Mouse (Mus musculus) thymus, postnatal 10 days (tissue): ENCODE data around the gene Dennd1b.

Experiments used
- DNase-seq, 2 experiments: peaks; one replicate each; pipeline ENCODE4 v3.0.0; 2021; ENCODE audit warnings: low spot score in 2 of 2

Dennd1b gene

DNA sequence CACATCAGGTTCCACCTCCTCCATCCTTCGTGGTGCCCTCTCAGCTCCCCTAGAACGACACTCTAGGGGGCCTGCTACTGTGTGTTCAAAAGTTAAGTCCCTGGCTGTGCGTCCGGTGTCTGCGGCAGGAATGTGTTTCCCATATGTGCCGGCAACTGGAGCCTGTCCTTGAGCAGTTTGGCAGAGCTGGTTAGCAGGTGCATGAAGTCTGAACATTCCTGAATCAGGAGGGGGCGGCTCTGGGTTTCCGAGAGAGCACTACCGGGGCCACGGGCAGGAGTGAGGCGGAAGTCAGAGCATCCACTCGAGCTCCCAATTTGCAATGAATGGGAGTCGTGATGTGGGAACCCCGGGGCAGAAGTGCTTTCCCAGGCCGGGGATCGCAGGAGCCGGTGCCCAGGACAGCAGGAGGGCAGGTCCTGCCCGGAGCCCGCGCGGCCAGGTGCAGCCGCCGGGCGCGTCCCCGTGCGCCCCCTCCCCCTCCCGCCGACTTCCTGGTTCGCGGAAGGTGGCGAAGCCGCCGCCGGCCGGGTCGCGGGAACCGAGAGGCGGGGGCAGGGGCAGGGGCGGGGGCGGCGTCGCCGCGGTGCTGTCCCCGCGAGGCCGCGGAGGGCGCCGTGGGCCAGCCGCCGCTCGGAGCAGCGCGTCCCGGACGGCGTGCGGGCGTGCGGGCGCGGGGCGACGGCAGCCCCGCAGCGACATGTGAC lies at the start of gene Dennd1b:
TSS of gene Dennd1b (plus strand) at position 275 of the 707 bp plus-strand sequence.
- peak; percentile 62 to 71 for DNase-seq

DNA sequence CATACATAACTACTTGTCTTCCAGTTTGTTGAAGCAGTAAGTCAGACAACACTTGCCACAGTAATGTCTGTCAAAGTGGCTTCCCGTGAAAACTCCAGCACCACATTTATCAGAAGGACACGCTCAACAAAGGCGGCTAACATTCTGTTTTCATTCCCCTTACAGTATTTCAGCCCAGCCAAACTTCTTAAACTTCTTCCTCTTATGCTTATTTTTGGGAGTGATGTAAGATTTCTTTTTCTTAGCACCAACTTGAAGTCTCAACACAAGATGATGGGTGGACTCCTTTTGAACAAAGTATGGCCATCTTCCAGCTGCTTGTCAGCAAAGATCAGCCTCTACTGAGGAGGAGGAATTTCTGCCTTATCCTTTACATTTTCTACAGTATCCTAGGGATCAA lies 47.6 kb upstream of the Dennd1b start:
- no peak for DNase-seq

DNA sequence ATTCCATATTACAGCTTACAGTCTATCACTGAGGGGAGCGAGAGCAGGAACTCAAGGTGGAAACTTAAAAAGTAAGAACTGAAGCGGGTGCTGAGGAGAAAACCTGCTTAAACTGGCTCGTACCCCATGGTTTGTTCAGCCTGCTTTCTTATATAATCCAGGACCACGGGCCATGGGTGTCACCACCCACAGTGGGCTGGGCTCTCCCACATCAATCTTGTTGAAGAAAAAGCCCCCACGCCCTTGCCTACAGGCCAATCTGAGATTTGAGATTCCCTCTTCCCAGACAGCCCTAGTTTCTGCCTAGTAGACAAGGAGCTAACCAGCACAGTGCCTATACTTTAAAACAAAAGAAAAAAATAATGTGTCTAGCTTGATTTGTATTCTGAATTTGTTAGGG lies 43.6 kb upstream of the Dennd1b start:
- DNase-seq = no peak

DNA sequence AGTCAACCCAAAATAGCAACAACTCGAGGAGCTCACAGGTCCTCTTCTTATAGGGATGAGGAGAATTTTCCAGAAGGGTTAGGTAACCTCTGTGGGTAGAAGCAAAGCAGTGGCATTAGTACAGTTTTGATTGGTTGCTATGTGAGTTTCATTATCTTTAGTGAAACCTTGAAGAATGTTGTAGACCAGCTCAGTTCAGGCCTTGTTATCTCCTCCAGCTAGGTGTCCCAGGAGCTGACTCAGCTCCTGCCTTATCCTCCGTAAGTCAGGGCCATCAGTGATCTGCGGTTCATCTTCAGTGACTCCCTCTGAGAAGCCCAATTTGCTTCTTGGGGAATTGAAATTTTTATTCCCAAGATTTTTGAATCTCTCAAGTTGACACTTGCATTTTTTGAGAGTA lies 43.2 kb upstream of the Dennd1b start:
- DNase-seq = no peak

DNA sequence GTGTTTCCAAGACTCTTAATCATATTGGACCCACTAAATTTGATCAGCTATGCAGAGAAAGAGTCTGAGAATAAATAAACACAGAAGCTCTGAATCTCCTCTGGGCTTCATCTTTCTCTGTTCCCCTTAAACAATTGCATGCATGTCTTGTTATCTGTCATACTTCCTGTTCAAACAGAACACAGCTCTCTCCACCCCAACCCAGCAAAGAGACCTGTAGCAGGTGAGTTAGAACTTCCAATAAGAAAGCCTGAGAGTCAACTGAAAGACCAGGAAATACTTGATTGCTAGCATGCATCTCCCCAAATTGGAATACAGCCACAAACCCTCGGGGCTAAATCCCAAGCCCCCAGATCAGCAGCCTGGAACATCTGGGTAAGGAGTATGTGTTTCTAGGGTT lies 42.4 kb upstream of the Dennd1b start:
- DNase-seq = no peak

DNA sequence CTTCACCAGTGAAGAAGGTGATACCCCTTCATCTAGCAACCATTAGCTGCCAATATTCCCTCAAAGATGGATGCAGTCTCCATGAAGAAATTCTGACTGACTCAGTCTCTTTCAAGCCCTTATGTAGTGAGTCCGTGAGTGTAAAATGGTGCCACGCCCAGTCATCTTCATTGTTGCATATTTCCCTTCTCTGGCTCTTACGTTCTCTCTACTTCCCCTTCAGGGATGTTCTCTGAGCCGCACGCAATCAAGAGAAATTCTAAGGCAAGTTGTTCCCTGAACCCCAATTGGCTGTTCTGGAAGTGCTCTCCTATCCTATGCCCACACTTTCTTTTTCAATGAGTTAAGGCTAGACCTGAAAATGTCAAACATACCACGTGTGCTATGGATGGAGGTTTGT lies 40.3 kb upstream of the Dennd1b start:
- no peak for DNase-seq

DNA sequence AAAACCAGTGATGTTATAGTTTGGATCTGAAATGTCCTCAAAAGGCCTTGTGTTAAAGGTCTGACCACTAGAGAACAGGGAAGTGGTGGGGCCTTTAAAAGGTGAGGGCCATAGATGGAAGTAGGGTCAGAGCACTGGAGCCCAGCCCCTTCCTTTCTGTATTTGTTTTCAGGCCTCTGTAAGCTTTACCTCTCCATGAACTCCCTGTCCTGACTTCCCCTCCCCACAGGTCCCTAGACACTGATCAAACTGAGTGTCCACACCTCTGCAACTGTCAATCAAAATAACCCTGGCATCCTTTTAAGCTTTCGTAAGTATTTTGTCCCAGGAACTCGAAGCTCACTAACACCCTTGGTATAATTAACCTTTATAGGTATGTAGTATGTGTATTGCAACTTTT lies 39.0 kb upstream of the Dennd1b start:
- DNase-seq = no peak

DNA sequence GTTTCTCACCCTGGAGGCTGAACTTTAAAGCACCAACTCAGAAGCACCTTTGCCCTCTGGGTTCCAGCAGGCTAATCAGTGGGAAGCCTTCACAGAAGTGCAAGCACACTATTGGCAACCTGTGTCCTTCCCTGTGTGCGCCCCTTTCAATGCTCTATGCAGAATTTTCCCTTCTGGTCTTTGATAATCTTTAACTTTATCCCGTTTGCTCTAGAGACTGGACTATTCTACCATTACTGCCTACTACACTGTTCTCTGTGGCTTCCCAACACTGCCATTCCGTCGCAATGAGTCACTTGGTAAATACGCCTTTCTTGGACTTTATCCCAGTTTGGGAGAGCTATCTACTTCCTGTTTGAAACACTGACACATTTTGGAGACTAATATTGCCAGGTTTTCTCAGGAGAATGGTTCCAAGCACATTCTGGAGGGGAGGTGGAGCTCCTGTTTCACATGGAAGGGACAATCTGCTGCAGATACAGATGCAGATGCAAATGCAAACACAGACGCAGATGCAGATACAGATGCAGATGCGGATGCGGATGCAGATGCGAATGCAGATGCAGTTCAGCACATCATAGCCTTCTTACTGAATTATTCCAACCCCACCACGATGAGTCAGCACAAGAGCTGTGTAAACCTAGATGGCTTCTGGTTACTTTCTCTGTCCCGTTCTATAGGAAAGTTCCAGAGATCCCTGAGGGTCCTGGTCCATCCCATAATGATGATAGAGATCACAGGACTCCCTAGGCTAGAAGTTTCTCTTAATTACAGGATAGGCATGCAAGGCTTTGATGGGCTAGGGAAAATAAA lies 34.4 kb upstream of the Dennd1b start:
- DNase-seq = no peak

DNA sequence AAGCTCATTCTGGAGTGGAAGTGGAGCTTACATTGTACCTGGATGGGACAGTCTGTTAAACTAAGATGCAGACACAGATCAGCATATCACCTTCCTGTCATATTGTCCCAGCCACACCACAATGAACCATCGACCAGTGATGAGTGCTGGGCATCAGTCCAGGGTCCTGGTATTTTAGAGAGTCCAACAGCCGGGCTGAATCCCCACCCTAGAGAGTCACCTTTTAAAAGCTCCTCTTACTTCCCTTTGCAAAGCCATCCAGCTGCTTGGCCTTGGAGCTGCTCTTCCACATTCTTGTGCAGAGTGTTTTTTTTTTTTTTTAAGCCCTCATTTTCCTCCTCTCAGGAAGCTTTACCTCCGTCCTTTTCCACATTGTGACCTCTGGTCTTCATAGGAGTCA lies 33.2 kb upstream of the Dennd1b start:
- DNase-seq = no peak

DNA sequence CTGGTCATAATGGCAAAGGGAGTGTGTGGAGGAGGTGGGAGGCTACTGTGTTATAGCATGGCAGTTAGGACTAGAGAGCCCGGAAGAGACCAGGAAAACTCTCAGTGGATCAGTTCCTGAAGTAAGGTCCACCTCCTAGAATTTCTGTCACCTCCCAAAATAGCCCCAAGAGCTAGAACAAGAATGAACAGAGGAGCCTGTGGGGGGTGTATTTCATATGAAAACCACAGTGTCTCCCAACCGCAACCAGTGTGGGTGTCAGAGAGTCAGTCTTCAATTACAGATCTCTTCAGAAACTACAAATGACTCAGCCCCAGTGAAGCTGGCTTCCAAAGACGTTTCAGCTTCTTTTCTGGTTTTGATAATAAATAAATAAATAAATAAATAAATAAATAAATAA lies 32.4 kb upstream of the Dennd1b start:
- no peak for DNase-seq

DNA sequence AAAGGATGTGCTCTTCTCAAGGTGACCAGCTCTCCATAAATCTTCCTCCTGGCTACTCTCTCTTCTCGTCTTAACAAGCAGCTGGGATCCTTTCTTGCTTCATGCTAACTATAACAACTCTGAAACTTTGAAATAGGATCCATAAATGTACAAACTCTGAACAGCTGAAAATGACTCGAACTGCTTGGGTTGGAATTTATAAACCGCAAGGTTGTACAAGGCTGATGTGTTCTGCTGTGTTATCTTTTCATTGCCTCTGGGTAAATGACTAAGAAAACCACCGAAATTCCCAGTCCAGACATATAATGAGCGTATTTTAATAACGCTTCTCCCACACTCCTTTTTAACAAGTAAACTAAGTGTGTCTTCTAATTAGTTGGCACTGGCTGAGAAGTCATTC lies 27.1 kb upstream of the Dennd1b start:
- no peak for DNase-seq

DNA sequence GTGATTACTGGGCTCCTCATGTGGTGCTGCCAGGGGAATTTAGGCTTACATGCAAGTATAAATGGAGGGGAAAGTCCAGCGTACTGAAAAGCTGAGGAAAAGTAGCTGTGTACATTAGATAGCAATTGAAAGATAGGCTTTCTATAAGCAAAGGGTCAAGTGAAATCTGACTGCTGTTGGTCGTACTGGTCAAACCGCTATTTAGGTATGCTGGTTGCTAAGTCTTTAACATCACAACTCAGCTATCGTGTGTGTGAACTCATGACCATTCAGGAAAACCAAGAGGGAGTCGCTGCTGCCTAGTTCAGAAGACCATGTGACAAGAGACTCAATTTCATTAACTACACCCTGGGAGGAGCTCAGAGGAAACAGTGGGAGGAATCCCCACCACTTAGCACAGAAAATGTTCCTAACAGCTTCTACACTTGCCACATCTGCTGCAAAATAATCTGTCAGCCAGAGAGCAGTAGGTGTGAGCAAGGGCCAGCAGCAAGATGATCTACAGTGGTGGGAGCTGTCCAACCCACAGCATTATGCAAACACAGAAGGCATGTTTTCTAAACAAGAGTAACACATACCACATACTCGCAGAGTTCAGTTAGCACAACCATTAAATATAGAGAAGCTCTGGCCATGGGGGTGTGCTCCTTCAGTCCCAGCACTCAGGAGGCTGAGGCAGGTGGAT lies 25.4 kb upstream of the Dennd1b start:
- DNase-seq = no peak

DNA sequence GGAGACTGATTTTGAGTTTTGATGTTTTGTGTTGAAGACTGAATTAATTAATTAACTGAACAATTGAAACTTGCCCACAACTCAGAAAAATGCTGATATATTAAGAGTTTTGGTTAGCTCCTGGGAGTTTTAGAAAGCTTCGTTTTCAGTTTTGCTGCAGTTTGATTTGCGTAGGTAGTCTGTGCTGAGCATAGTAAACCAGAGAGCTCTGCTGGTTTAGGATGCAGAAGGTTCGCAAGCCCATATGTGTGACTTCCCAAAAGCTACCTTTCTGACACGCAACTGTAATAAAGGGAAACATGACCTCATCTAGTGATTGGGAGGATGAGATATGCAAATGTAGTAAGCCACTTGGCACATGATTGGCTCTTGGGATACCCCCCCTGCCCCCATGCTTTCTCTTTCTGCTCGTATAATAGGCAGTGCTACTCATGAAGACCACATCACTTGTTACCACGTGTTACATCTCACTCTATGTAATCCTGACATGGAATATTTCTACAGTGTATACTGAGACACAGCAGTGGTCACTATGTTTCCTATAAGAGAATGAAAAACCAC lies 23.6 kb upstream of the Dennd1b start:
- no peak for DNase-seq

DNA sequence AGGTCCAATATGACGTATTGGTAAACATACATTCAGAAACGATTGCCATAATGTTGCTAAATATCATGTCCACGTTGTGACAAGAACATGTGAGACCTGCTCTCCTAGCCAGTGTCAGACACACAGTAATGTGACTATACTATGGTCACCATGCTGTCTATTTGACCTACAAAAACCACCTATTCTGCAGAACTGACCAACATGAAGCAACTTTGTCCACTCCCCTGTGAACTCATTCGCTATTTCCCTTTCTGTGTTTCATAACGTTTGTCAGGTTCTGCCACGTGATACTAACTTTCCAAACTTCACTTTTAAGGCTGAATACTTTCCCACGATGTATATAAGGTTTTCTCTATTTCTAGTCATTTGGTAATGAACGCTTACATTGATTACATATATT lies 22.8 kb upstream of the Dennd1b start:
- no peak for DNase-seq

DNA sequence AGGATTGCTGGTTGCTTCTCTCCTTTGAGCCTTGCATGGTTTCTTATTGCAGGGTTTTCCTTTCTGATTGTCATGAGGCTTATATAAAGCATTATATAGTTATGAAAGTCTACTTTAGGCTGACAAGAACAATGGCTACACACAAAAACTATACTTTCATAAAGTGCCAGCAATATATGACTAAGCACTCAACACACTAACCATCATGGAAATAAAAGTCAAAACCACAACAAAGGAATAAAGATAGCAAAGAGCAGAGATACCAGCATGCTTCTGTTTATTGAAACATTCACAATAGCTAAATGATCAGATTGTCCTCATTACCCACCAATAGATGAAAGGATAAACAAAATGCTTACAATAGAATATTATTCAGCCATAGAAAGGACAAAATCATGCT lies 11.1 kb upstream of the Dennd1b start:
- DNase-seq = no peak

DNA sequence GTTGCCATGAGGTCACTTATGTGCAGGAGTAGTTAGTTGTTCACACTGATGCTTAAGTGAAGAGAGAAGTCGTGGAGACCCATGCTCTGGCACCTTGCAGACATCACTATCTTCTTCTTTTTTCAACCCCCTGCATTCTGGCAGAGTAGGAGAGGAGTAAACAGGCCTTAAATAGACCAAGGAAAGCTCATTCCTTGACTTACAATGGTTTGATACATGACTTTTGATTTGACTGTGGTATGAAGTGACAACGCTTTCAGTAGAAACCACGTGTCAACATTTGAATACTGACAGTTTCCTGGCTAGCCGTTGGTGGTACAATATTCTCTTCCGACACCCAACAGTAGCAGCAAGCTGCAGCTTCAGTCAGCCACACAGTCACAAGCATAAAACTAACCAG lies 8.3 kb upstream of the Dennd1b start:
- DNase-seq = no peak

DNA sequence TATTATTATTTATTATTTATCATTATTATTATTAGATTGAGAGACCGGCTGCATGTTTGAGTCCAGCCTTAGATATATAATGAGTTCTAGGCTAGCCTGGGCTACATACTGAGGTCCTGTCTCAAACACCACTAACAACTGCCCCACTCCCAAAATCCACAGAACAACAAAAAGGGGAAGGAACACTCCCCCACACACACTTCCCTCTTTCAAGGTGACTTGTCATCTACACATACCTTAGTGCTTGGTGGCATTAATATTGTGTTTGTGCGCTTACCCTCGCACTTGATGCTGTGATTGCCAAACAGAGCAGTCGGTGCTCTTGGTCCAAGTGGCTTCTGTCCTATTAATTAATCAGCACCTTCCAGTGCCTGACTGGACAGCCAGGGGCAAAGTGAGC lies 7.8 kb upstream of the Dennd1b start:
- DNase-seq = no peak

DNA sequence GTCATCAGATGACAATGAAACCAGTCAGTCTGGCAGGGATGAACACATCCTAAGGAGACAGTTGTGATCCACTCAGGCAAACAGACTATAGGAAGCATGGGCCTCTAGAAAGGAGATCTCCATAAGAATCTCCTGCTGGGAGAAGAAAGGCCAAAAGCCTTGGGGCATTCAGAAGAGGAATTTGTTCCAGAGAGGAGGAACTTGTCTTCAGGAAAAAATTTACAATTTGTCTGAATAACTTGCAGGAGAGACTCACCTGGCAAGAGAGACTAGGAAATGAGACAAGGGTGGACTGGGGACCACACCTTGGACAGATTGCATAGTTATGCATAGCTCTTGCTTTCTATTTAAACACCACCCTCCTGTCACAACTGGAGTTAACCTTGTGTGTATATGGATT lies 6.7 kb upstream of the Dennd1b start:
- no peak for DNase-seq

DNA sequence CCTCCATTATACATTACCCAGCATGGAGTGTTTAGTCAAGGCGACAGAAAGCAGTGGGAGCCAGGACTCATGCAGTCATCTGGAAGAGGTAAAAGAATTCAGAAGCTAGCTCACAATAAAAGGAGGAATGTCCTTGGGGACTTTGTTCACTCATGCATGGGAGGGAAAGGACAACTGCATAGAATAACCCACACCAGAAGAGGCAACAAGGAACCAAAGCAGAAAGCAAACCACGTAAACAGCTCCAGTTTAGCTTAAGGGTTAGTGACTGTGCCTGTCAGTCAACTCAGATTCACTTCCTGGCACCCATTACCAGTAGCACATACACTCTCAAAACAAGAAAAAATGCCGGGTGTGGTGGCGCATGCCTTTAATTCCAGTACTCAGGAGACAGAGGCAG lies 6.1 kb upstream of the Dennd1b start:
- DNase-seq = no peak

DNA sequence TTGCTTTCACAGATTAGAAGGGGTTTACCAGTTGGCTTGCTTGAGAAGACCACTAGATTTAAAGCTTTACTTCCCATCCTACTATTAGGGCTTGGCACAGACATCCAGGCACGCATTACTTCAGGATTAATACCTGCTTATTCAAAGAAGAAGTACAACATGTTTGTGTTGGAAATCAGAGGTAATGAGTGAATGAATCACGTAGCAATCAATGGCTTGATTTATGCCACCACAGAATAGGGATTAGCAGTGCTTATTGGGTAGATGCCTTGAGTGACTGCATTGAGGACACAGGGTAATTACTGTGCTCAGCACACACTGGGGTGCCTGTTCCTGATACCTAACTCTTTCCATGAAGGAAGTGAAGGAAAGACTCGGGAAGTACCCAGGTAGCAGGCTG lies 4.4 kb upstream of the Dennd1b start:
- no peak for DNase-seq

DNA sequence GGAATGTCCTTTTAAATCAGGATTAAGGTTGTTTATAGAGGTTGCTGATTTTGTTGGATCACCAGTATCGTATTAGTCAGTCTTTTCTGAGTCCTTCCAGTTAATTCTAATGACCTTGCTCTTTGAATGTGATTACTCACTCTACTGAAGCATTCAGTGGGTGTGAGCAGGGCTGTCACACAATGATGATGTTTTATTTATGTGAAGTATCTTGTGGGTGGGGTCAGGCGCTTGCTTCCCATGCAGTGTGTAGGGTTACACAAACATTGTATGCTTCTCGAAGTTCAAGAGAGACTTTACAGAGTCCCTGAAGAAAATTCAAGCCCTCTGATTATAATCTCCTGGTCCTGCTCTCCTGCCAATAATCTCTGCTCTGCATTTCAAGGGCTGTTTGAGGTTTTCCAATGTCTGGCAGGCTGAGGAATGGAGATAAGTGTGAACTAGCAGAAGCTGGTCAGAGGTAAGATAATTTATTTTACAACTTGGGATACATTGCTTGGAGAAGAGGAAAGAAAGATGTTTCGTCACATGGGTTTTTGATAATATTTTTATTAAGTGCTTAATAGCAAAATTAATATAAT lies 3.2 kb upstream of the Dennd1b start:
- no peak for DNase-seq
